Mouse (Mus musculus): ENCODE measurements around the gene Trpm3. TPM values are rescaled to one million over a fixed set of nuclear protein-coding genes. Genes with fewer than 3 reads are reported as not detected.

Gene Trpm3
- total RNA-seq, 2 experiments from 2014 or later = 1.7 to 1.8 TPM

DNA sequence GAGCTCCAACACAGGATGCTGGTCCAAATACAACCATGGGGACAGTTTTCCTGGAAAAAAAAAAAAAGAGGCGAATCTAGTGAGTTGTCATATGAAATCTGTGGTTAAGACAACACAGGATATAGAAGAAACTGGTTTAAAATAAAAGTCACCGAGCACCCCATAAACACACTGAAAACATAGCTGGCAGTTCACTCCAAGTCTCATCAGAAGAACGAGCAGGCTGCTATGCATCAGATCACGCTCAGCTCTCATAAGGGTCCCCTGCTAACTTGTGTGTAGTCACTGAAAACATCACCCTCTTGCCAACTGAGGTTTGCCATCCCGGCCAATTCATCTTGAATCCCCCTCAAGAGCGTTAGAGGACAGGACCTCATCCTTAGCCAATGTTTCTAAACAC is 476.5 kb downstream of the Trpm3 start:
- intact Hi-C loops (cut with DNase I) = no loop called here

GRCm38 (mm10) chr19:22624801-22625513 is 486.1 kb downstream of the Trpm3 start:
- intact Hi-C loops (cut with DNase I) = no loop called here
- DNase-seq (ENCODE audit: low spot score) = no peak

More for the DNA sequence above, 476.5 kb downstream of the Trpm3 start:
- DNase-seq (ENCODE audit: low spot score) = no peak

DNA sequence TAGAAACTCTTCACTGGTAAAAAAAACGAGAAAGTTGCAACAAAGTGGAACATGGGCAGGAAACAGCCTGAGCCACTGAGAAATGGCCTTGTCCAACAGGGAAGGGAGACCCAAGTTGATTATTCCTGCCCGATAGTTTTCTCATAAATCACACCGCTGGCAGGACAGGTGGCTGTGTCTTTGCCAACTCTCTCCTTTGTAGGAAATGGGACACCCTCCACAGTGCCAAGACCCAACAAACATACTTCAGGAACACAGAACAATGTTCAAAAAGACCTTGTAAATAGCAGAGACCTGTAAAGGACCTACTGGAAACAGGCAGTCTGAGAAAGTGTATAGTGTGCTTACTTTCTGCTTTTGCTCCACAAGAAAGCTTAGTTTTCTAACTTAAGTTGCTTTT is 490.0 kb downstream of the Trpm3 start:
- intact Hi-C loops (cut with DNase I) = no loop called here
- no peak for DNase-seq (ENCODE audit: low spot score)

DNA sequence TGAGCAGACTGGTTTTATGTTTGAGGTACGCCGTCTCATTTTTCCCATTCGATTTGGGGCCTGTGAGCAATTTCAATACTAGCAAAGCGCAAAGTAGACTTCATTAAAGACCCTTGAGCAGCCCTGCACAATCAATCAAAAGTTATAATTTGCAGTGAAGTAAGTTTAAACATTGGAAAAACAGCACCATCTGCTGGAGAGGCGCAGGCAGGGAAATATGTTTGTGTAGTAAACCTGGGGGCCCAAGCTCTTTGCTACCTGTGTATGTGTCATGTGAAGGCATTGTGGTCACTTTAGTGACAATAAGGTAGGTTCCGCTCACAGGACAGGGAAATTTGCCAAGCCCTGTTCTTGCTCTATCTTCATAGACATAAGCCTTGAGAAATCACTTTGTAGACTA is 492.5 kb downstream of the Trpm3 start:
- intact Hi-C loops (cut with DNase I) = loop anchor here (1.0 to 10.0 kb wide), 2 partner anchors 79 to 253 kb away; no protein-coding TSS in a partner anchor
- no peak for DNase-seq (ENCODE audit: low spot score)

GRCm38 (mm10) chr19:22635635-22636034 is 496.8 kb downstream of the Trpm3 start:
- intact Hi-C loops (cut with DNase I) = loop anchor here (10.0 kb wide), 1 partner anchor 249 kb away; no protein-coding TSS in a partner anchor
- DNase-seq (ENCODE audit: low spot score) = no peak

DNA sequence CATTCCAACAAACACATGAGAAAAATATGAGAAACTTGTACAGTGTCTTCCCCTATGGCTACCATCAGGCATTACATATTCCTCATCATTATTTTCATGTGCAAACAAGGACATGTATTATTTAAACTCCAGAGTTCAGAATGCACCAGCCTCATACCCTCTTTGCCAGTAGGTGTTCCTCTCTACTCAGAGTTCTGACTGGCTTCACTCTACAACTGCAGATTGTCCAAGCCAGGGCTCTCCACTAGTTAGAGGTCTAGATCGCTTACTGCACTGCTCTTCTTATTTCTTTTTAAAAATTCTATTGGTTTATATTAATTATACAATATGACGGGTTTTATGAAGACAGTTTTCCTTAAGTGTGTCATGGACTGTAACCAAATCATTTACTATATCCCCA is 498.9 kb downstream of the Trpm3 start:
- DNase-seq (ENCODE audit: low spot score) = no peak
- intact Hi-C loops (cut with DNase I) = loop anchor here (10.0 kb wide), 1 partner anchor 247 kb away; no protein-coding TSS in a partner anchor

DNA sequence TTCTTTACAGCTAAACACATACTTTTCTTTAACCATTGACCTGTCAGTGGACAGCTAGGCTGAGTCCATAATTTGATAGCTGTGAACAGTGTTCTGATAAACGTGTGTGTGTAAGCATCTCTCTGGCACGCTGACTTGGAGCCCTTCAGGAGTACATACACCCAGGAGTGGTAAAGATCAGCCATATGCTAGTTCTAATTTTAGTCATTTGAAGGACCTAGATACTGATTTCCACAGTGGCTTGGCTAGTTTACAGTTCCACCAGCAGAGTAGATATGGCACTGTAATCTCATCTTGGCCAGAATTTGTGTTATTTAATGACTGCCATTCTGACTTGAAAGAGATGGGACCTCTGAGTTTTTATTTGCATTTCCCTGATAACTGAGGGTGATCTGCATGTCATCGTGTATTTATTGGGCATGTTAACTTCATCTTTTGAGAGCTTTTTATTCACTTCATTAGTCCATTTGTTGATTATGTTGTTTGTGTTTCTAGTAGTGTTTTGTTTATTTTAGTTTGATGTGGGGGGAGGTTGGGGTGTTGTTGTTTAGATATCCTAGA is 499.6 kb downstream of the Trpm3 start:
- intact Hi-C loops (cut with DNase I) = loop anchor here (10.0 kb wide), 1 partner anchor 246 kb away; no protein-coding TSS in a partner anchor

GRCm38 (mm10) chr19:22642124-22642523 is 503.3 kb downstream of the Trpm3 start:
- DNase-seq (ENCODE audit: low spot score) = no peak
- intact Hi-C loops (cut with DNase I) = no loop called here

More for the DNA sequence above, 499.6 kb downstream of the Trpm3 start:
- DNase-seq (ENCODE audit: low spot score) = no peak

- no peak for DNase-seq (ENCODE audit: low spot score)
- intact Hi-C loops (cut with DNase I) = no loop called here
Observed at GRCm38 (mm10) chr19:22656466-22657215, 517.8 kb downstream of the Trpm3 start.

GRCm38 (mm10) chr19:22657251-22657650 is 518.4 kb downstream of the Trpm3 start:
- intact Hi-C loops (cut with DNase I) = no loop called here
- no peak for DNase-seq (ENCODE audit: low spot score)

- DNase-seq (ENCODE audit: low spot score) = no peak
- intact Hi-C loops (cut with DNase I) = no loop called here
Observed at GRCm38 (mm10) chr19:22665401-22665800, 526.6 kb downstream of the Trpm3 start.

GRCm38 (mm10) chr19:22670222-22670621 is 531.4 kb downstream of the Trpm3 start:
- no peak for DNase-seq (ENCODE audit: low spot score)

DNA sequence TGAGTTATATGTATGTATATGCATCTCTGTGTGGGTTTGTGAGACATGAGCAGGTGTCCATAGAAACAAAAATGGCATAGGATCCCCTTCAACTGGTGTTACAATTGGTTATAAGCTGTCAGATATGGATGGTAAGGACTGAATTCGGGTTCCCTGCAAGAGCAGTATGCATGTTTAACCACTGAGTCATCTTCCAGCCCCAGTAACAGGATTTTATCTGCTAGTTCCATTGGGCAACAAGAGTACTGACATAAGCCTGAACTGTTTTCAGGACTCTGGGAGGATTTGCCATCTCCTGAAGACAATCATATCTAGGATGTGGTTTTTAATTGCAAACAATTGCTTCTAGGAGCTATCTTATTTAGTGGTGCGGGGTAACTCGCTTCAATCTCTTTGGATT is 534.0 kb downstream of the Trpm3 start:
- intact Hi-C loops (cut with DNase I) = no loop called here
- no peak for DNase-seq (ENCODE audit: low spot score)

More at GRCm38 (mm10) chr19:22670222-22670621, 531.4 kb downstream of the Trpm3 start:
- intact Hi-C loops (cut with DNase I) = no loop called here

DNA sequence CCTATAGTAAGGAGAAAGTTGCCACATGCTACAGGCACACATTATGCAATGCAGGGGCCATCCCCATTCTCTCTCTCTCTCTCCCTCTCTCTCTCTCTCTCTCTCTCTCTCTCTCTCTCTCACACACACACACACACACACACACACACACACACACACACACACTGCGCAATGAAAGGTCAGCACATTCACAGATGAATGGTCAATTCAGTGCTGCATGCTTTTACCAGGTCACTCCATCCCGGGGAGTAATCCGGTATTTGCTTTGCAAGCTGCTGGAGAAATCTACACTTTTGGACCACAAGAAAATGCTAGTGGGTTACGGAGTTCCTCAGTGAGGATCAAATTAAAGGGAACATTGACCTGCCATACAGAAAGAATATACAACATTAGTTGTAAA is 537.4 kb downstream of the Trpm3 start:
- intact Hi-C loops (cut with DNase I) = no loop called here
- DNase-seq (ENCODE audit: low spot score) = no peak

DNA sequence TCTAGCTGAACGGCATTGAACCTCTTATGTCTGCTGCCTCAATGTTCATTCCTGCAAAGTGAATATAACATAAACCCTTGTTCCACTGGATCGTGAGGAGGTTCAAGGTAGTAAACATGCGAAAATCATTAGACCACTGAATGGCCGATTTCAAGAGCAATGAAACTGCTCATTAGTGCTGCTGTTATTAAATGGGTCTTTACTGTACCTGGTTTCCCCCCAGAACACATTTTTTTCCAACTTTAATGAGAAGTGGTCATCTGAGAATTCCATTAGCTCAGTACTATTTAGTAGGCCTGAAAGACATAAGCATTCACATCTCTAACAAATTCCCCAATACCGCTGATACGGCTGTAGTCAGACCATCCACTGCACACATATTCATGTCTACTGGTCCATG is 543.4 kb downstream of the Trpm3 start:
- intact Hi-C loops (cut with DNase I) = no loop called here
- no peak for DNase-seq (ENCODE audit: low spot score)

GRCm38 (mm10) chr19:22691995-22692394 is 553.1 kb downstream of the Trpm3 start:
- intact Hi-C loops (cut with DNase I) = no loop called here
- no peak for DNase-seq (ENCODE audit: low spot score)

DNA sequence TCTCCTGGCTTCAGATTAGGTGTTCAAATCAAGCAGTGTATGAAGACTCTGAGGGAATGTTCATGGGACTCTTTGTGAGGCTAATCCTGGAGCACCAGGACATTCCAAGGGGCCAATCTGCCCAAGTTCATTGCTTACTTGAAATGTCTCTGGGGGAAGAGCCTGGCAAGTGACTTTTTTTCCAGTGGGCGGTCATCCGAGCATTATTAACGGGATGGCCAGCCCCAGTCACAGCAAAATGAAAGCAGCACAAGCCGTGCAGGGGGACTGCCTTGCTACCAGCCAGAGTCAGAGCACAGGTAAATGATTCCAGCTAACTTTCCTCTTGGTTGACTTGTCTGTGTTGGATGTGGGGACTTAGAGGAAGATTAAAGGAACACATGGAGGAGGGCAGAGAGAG is 553.7 kb downstream of the Trpm3 start:
- DNase-seq (ENCODE audit: low spot score) = no peak
- intact Hi-C loops (cut with DNase I) = no loop called here

DNA sequence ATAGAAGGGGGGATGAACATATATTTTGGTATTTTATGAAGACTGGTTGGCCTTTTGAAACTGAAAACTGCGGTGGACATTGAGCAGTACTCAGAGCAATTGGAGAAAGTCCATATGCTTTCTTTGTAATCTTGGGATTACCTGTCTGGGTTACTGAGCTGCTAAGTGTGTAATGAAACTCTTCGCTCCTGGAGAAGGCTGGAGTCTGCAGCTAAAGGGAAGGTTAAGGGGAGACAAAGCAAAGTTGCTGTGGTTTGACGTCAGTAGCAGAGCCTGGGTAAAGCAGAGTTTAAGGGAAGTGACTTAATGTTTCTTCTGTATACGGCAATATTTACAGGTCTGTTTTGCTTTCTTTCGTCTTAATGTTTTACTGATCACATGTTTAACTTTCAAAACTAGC is 554.1 kb downstream of the Trpm3 start:
- DNase-seq (ENCODE audit: low spot score) = no peak
- intact Hi-C loops (cut with DNase I) = no loop called here

- DNase-seq (ENCODE audit: low spot score) = no peak
- intact Hi-C loops (cut with DNase I) = no loop called here
Observed at GRCm38 (mm10) chr19:22695423-22695822, 556.6 kb downstream of the Trpm3 start.

DNA sequence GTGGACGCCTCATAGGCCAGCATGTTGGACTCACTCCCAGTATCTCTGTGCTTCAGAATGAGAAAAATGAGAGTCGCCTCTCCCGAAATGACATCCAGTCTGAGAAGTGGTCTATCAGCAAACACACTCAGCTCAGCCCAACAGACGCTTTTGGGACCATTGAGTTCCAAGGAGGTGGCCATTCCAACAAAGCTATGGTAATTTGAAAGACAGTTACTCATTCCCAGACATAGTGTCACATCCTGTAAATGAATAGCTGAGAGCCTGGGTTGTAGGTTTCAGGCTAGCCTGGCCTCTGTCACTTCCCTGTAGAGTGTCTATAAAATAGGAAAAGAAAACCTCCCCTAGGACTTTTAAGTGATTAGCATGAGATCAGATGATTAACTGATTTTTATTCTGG is 559.9 kb downstream of the Trpm3 start:
- intact Hi-C loops (cut with DNase I) = no loop called here
- no peak for DNase-seq (ENCODE audit: low spot score)

Measured in heart, postnatal 25 days (tissue).